Mouse (Mus musculus) urinary bladder, postnatal 0 days (tissue): ENCODE data around the gene Tmem236. TPM values are rescaled to one million over a fixed set of nuclear protein-coding genes. Genes with fewer than 3 reads are reported as not detected.

Experiments
- microRNA counts: library from miRNA; unstranded; fragments of <30 nt; microRNA quantifications from one replicate; lab custom pipeline; 2016
- microRNA-seq: library from miRNA; unstranded; fragments of <30 nt; microRNA quantifications from one replicate; pipeline ENCODE4, GENCODE M21; 2016
- polyA plus RNA-seq: library from polyadenylated mRNA; unstranded; fragments of >200 nt; fragmentation: Nextera tagmentation; extraction: Ambion mirVana; gene quantifications from 2 replicates; pipeline ENCODE4 v1.2.1, GENCODE M21; 2015

Tmem236 gene
- polyA plus RNA-seq, result 0.04 and 0.05 TPM in 2 replicates

DNA sequence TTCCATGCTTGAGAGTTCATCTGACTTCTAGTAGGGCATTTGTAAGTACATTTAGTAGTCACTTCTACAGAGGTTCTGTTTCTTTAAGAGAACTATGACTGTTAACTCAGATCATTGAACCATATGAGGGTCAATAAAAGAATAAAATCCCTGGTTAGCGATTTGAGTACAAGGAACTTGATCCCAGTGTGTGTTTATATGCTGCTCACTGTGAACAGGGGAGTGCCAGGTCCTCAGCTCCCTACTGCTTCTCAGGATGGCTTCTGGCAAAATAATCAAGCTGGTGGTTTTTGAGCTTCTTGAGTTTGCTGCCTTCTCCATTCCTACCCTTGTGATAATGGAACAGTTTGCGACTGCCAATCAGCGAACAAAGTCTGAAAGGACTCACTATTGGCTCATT is at the start of gene Tmem236:
Gene Tmem236, plus strand, starts transcription at position 190 of the 400 bp plus-strand sequence.

GRCm38 (mm10) chr2:14229149-14229548 is 54.8 kb downstream of the Tmem236 start, which contains the start of gene Mrc1:
Mrc1 (plus strand) TSS chr2:14229392.

MicroRNAs encoded within 50 kb of the gene (microRNA counts, 519-probe panel; counts per million panel counts)
- not detected for microRNA mmu-miR-511 (lab: Ali Mortazavi, UCI)

Small RNA genes lying within 50 kb of the gene (microRNA-seq; reads per million reads assigned to microRNA genes)
- gene Mir511, result 21.9 reads per million, percentile 28 among the genes with 10 or more reads in this experiment

Other genes with a start within 250 kb of the Tmem236 start
- gene Hacd1, start 118.4 kb upstream of the Tmem236 start, polyA plus RNA-seq, result 474 and 534 TPM in 2 replicates
- gene Stam, start 100.4 kb upstream of the Tmem236 start, polyA plus RNA-seq, result 36.3 and 38.0 TPM in 2 replicates
- gene Mrc1, start 54.9 kb downstream of the Tmem236 start, polyA plus RNA-seq, result 15.1 and 19.3 TPM in 2 replicates
- gene Slc39a12, start 213.8 kb downstream of the Tmem236 start, polyA plus RNA-seq, result 0.07 and 0.19 TPM in 2 replicates